Mouse (Mus musculus) testis, postnatal 14 days (tissue): ENCODE data around the gene Tle3.

ENCODE experiments used
- DNase-seq: peaks from one replicate; pipeline ENCODE4 v3.0.0; 2021; ENCODE audit warnings: low spot score

Gene Tle3

GRCm38 (mm10) chr9:61436104-61436503, 63.9 kb downstream of the Tle3 start:
- DNase-seq = no peak

- DNase-seq = no peak
Measured at GRCm38 (mm10) chr9:61436761-61437160, 64.6 kb downstream of the Tle3 start.

- no peak for DNase-seq
Measured at GRCm38 (mm10) chr9:61439092-61439491, 66.9 kb downstream of the Tle3 start.

GRCm38 (mm10) chr9:61439979-61440378, 67.8 kb downstream of the Tle3 start:
- DNase-seq = no peak

GRCm38 (mm10) chr9:61441206-61441913, 69.2 kb downstream of the Tle3 start:
- peak; percentile 24 for DNase-seq

GRCm38 (mm10) chr9:61442951-61443630, 70.9 kb downstream of the Tle3 start:
- no peak for DNase-seq

- DNase-seq = no peak
Measured at GRCm38 (mm10) chr9:61445151-61445550, 73.0 kb downstream of the Tle3 start.

GRCm38 (mm10) chr9:61445711-61446222, 73.6 kb downstream of the Tle3 start:
- peak; percentile 33 for DNase-seq

- no peak for DNase-seq
Measured at GRCm38 (mm10) chr9:61446965-61447364, 74.8 kb downstream of the Tle3 start.

GRCm38 (mm10) chr9:61449363-61449904, 77.3 kb downstream of the Tle3 start:
- DNase-seq = no peak

- no peak for DNase-seq
Measured at GRCm38 (mm10) chr9:61452081-61452480, 79.9 kb downstream of the Tle3 start.

GRCm38 (mm10) chr9:61455861-61456261, 83.7 kb downstream of the Tle3 start:
- DNase-seq = no peak

- DNase-seq = no peak
Measured at GRCm38 (mm10) chr9:61456441-61457161, 84.4 kb downstream of the Tle3 start.

- DNase-seq = no peak
Measured at GRCm38 (mm10) chr9:61457162-61457523, 85.0 kb downstream of the Tle3 start.

GRCm38 (mm10) chr9:61461859-61462258, 89.7 kb downstream of the Tle3 start:
- no peak for DNase-seq

- DNase-seq = no peak
Measured at GRCm38 (mm10) chr9:61467436-61467835, 95.3 kb downstream of the Tle3 start.
